Mouse (Mus musculus): ENCODE results near the gene Ppp1r2. TPM values are rescaled to one million over a fixed set of nuclear protein-coding genes. Genes with fewer than 3 reads are reported as not detected.

Ppp1r2 gene
- polyA plus RNA-seq (2015; fragmentation: Nextera tagmentation; extraction: Ambion mirVana), result 97.1 and 111 TPM in 2 replicates

DNA sequence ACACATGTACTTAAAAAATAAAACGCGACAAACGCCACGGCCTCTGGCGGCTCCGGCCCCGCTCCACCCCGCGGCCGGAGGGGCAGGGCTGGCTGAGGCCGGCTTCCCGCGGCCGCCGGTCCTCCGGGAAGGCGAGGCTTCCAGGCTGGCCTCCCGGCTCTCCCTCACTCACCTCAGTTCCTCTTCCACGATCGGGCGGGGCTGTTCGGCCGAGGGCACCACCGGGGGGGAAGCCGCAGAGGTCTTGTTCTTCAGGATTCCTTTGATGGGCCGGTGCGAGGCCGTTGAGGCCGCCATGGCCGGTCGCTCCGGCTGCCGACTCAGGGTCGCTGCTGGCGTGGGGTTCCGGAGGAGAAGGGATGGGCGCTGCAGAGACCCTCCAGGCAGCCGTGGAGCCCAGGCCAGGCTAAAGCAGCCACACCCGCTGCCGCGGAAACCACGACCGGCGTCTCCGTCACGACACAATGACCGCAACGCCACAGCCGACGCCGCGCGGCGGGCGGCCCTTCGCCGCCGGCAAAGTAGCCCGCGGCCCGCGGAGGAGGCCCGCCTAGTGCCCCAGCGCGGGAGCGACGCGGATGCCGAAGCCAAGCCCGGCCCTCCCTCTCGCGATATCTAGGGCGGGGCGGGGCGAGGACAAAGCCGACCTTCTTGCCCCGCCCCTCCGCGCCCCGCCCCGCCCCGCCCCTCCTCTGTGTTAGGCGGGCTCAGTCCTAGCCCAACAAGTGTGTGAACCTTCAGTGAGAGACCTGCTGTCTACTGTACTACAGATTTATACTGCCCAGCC lies at the start of gene Ppp1r2:
Gene Ppp1r2, minus strand, starts transcription at position 604 of the 787 bp plus-strand sequence.

DNA sequence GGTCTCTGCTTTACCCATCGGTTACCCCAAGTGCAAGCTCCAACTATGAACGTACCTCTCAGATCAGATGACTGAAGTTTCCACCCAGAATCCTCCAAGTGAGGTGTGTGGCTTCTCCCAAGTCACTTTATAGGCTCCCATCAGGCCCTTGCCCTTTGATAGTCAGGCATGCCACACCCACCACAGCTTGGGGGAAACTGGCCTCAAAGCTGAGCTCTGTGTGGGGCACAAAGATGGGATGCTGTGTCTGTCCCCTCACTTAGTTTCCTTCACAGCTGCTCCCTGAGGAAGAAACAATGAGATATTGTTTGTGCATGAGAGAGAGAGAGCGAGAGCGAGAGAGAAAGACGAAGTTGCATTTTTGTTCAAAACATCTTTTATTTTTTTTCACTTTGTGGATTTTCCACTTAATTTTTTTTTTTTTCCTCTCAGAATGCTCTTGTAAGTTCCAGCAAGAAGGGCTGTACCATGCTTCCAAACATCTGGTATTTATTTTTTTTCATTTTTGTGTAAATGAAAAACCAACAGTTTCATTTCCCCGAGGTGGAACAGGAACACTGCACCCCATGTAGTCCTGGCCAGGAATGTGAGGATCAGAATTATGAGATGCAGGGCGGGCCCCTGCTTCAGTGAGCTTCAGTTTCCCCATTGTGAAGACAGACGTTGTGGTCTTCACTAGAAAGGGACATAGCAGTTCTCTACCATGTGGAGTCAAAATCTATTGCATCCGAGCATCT lies 39.6 kb upstream of the Ppp1r2 start, which contains the start of gene Apod:
Gene Apod, minus strand, starts transcription at position 312 of the 737 bp plus-strand sequence.

Small RNA genes within 50 kb of the gene (microRNA-seq; reads per million reads assigned to microRNA genes)
- not detected for gene Gm27415

Other genes with a start within 250 kb of the Ppp1r2 start
- 23.5 and 24.9 TPM in 2 replicates for gene Xxylt1, start 193.8 kb downstream of the Ppp1r2 start, polyA plus RNA-seq (2015; fragmentation: Nextera tagmentation; extraction: Ambion mirVana)
- gene Acap2, start 74.0 kb downstream of the Ppp1r2 start, polyA plus RNA-seq (2015; fragmentation: Nextera tagmentation; extraction: Ambion mirVana), result 12.7 and 13.9 TPM in 2 replicates
- gene Apod, start 39.5 kb upstream of the Ppp1r2 start, polyA plus RNA-seq (2015; fragmentation: Nextera tagmentation; extraction: Ambion mirVana), result 280 and 392 TPM in 2 replicates
- 132 and 150 TPM in 2 replicates for gene Bdh1, start 147.0 kb upstream of the Ppp1r2 start, polyA plus RNA-seq (2015; fragmentation: Nextera tagmentation; extraction: Ambion mirVana)

Measured in neural tube, postnatal 0 days (tissue).